Comparison of ENCODE assay signal across 24 mouse cellular contexts in genomic region chr11:73228881-73229280, GRCm38 (mm10). TPM values are rescaled to one million over a fixed set of nuclear protein-coding genes. Genes with fewer than 3 reads are reported as not detected.
"Had no signal": no experiment of that assay in that cellular context is flagged by ENCODE, and none has a peak within 500 bp of the region (broad histone marks: within the 10 kb centered on the region; RNA-seq: fewer than 3 reads in every experiment).

No protein-coding gene starts in this region.

- H3K27ac ChIP-seq: gastrocnemius, adult 2 months; heart, embryonic 10.5 days; hindbrain, embryonic 10.5 days; hindbrain, embryonic 12.5 days; hindbrain, embryonic 14.5 days; intestine, embryonic 15.5 days; layer of hippocampus, adult 2 months; left cerebral cortex, adult 2 months; limb, embryonic 10.5 days; limb, embryonic 12.5 days; liver, embryonic 13.5 days; liver, embryonic 15.5 days had no signal

- H3K36me3 ChIP-seq: heart, embryonic 10.5 days; heart, embryonic 12.5 days; hindbrain, embryonic 10.5 days; hindbrain, embryonic 12.5 days; intestine, embryonic 15.5 days; limb, embryonic 10.5 days; limb, embryonic 12.5 days; liver, embryonic 13.5 days; liver, embryonic 15.5 days had no signal

- H3K4me1 ChIP-seq: heart, embryonic 10.5 days; heart, embryonic 12.5 days; hindbrain, embryonic 10.5 days; hindbrain, embryonic 12.5 days; intestine, embryonic 15.5 days; limb, embryonic 10.5 days; limb, embryonic 12.5 days; liver, embryonic 13.5 days; liver, embryonic 15.5 days had no signal

- H3K27me3 ChIP-seq: heart, embryonic 12.5 days; hindbrain, embryonic 12.5 days; intestine, embryonic 15.5 days; limb, embryonic 12.5 days; liver, embryonic 13.5 days; liver, embryonic 15.5 days had no signal

- DNase-seq: gastrocnemius, adult 2 months; gastrocnemius, postnatal 10 days; gastrocnemius, postnatal 25 days; heart, adult 18-20 months; heart, postnatal 10 days; heart, postnatal 4 days; kidney, postnatal 4 days; liver; liver, embryonic 13.5 days; liver, postnatal 0 days had no signal

- H3K4me3 ChIP-seq: gastrocnemius, adult 2 months; heart, embryonic 10.5 days; heart, embryonic 12.5 days; hindbrain, embryonic 10.5 days; hindbrain, embryonic 12.5 days; intestine, embryonic 15.5 days; layer of hippocampus, adult 2 months; left cerebral cortex, adult 2 months; limb, embryonic 10.5 days; limb, embryonic 12.5 days; liver, embryonic 13.5 days; liver, embryonic 15.5 days had no signal

RNA-seq across cellular contexts. Expression of gene Trpv1, which starts 5.2 kb away (rescaled TPM):
- polyA plus RNA-seq: heart, embryonic 10.5 days; heart, embryonic 12.5 days; heart, embryonic 14.5 days; hindbrain, embryonic 10.5 days; hindbrain, embryonic 12.5 days; inflammation-experienced regulatory T-cells, adult 6 months; kidney, embryonic 16.5 days; liver, embryonic 13.5 days had no signal

RNA-seq across cellular contexts. Expression of gene Trpv3, which starts 38.3 kb away (rescaled TPM):
- polyA plus RNA-seq: inflammation-experienced regulatory T-cells, adult 6 months had no signal
